Mouse (Mus musculus) limb, embryonic 11.5 days (tissue): ENCODE results near the gene Scamp3. TPM values are rescaled to one million over a fixed set of nuclear protein-coding genes. Genes with fewer than 3 reads are reported as not detected.
A peak's percentile ranks its signal among the peaks of the same experiment; 100 is the strongest.

ENCODE experiments used
- ATAC-seq: fragments of 200-750 bp; cut with Nextera tagmentation; 2 replicates; pipeline ENCODE4 v1.8.0; 2017; ENCODE audit warnings: low read depth; ENCODE audit not compliant: insufficient number of reproducible peaks, low FRiP score, low TSS enrichment
- DNase-seq: peaks from one replicate; pipeline ENCODE4 v3.0.0-alpha.2; 2015; ENCODE audit warnings: low spot score
- H3K27ac ChIP-seq: fragments of 300-500 bp; sonication (generic); replicated peaks from 2 replicates; pipeline ENCODE4 v1.5.1; 2014; ENCODE audit warnings: low read depth, mild to moderate bottlenecking, low read length
- H3K27me3 ChIP-seq: fragments of 300-500 bp; sonication (generic); 2 replicates; pipeline ENCODE4 v1.6.1; 2014; ENCODE audit warnings: mild to moderate bottlenecking, low read length, mixed read lengths; ENCODE audit not compliant: control insufficient read depth, insufficient read depth
- H3K36me3 ChIP-seq: fragments of 300-500 bp; sonication (generic); 2 replicates; pipeline ENCODE4 v1.6.1; 2014; ENCODE audit warnings: mild to moderate bottlenecking, low read length, moderate library complexity, mixed read lengths; ENCODE audit not compliant: control insufficient read depth, insufficient read depth
- H3K4me1 ChIP-seq: fragments of 300-500 bp; sonication (generic); 2 replicates; pipeline ENCODE4 v1.6.1; 2014; ENCODE audit warnings: low read length, mixed read lengths; ENCODE audit not compliant: control insufficient read depth, insufficient read depth
- H3K4me2 ChIP-seq: fragments of 300-500 bp; sonication (generic); 2 replicates; pipeline ENCODE4 v1.6.1; 2014; ENCODE audit warnings: low read depth, mild to moderate bottlenecking, moderate library complexity; ENCODE audit not compliant: severe bottlenecking
- H3K4me3 ChIP-seq: fragments of 300-500 bp; sonication (generic); 2 replicates; pipeline ENCODE4 v1.5.1; 2014; ENCODE audit warnings: low read depth, low read length
- H3K9ac ChIP-seq: fragments of 300-500 bp; sonication (generic); 2 replicates; pipeline ENCODE4 v1.6.1; 2014; ENCODE audit warnings: mild to moderate bottlenecking, low read length
- H3K9me3 ChIP-seq: fragments of 300-500 bp; sonication (generic); 2 replicates; pipeline ENCODE4 v1.6.1; 2016; ENCODE audit warnings: low read length; ENCODE audit not compliant: control insufficient read depth
- WGBS: fragments of 180-500 bp; shearing (Covaris S2); extraction: QIAGEN DNeasy Blood & Tissue Kit; methylation state at CpG from one replicate; pipeline ENCODE4 v1.1.7; 2014; 5-methylcytosine and 5-hydroxymethylcytosine counted together
- polyA plus RNA-seq: library from polyadenylated mRNA; unstranded; fragments of >200 nt; fragmentation: Nextera tagmentation; extraction: Ambion mirVana; gene quantifications from 2 replicates; pipeline ENCODE4 v1.2.1, GENCODE M21; 2014

Gene Scamp3
- polyA plus RNA-seq, 1 experiment from 2014 or later, result 107 TPM

- peaks cover 22% of the 10 kb centered on the region for H3K36me3 ChIP-seq
- no peaks in the 10 kb centered on the region for H3K9me3 ChIP-seq
- DNase-seq, result peak; percentile 89
- peak within 1 kb of the TSS; percentile 96 for H3K4me2 ChIP-seq
- no peaks in the 10 kb centered on the region for H3K27me3 ChIP-seq
- peak within 1 kb of the TSS; percentile 66 for H3K4me3 ChIP-seq
- H3K27ac ChIP-seq, result peak within 1 kb of the TSS; percentile 73
- peak within 1 kb of the TSS; percentile 84 for H3K9ac ChIP-seq
- ATAC-seq, result peak; percentile 91
- 5% methylated on average over 39 of the region's 39 CpGs for WGBS
- peaks cover 30% of the 10 kb centered on the region for H3K4me1 ChIP-seq
Measured at GRCm38 (mm10) chr3:89183058-89183958, 6.0 kb downstream of the Scamp3 start, which contains the start of gene Fam189b. Gene Fam189b, plus strand, starts transcription at chr3:89183143.

- Histone ChIP-seq H3K4me2 (peak overlapping the region; percentile 96), H3K36me3 (peaks cover 22% of the 10 kb centered on the region), H3K27me3 (no peaks in the 10 kb centered on the region), H3K4me3 (peak overlapping the region; percentile 66), H3K9me3 (no peaks in the 10 kb centered on the region), H3K9ac (peak overlapping the region; percentile 84), H3K27ac (no peak overlapping the region; the same call in 1 of the 2 replicates), H3K4me1 (peaks cover 24% of the 10 kb centered on the region)
- DNase-seq, result no peak
- no peak for ATAC-seq
- WGBS, result 73% methylated on average over 6 of the region's 6 CpGs
Measured at GRCm38 (mm10) chr3:89183959-89184315, 6.7 kb downstream of the Scamp3 start.

- peak overlapping the region; percentile 7; the same call in 1 of the 2 replicates for H3K9ac ChIP-seq
- H3K4me1 ChIP-seq, result peaks cover 24% of the 10 kb centered on the region
- H3K27me3 ChIP-seq, result no peaks in the 10 kb centered on the region
- no peak for DNase-seq
- no peak for ATAC-seq
- 58% methylated on average over 23 of the region's 23 CpGs for WGBS
- H3K9me3 ChIP-seq, result no peaks in the 10 kb centered on the region
- H3K27ac ChIP-seq, result no peak overlapping the region
- no peak overlapping the region for H3K4me3 ChIP-seq
- H3K4me2 ChIP-seq, result no peak overlapping the region
- H3K36me3 ChIP-seq, result peaks cover 4% of the 10 kb centered on the region
Measured at GRCm38 (mm10) chr3:89187197-89187596, 9.9 kb downstream of the Scamp3 start.

GRCm38 (mm10) chr3:89187690-89188477 lies 10.6 kb downstream of the Scamp3 start:
- Histone ChIP-seq H3K4me2 (no peak overlapping the region), H3K36me3 (0 out of 2 replicates have a peak, but pooled peaks cover 2% of the 10 kb centered on the region), H3K27me3 (no peaks in the 10 kb centered on the region), H3K9me3 (no peaks in the 10 kb centered on the region), H3K4me3 (no peak overlapping the region), H3K4me1 (peaks cover 22% of the 10 kb centered on the region), H3K9ac (no peak overlapping the region; the same call in 1 of the 2 replicates), H3K27ac (no peak overlapping the region)
- 85% methylated on average over 18 of the region's 18 CpGs for WGBS
- no peak for DNase-seq
- no peak for ATAC-seq

- no peak overlapping the region for H3K4me2 ChIP-seq
- peaks cover 22% of the 10 kb centered on the region for H3K4me1 ChIP-seq
- 0 out of 2 replicates have a peak, but pooled peaks cover 2% of the 10 kb centered on the region for H3K36me3 ChIP-seq
- H3K4me3 ChIP-seq, result no peak overlapping the region
- H3K27me3 ChIP-seq, result no peaks in the 10 kb centered on the region
- no peaks in the 10 kb centered on the region for H3K9me3 ChIP-seq
- H3K9ac ChIP-seq, result no peak overlapping the region; the same call in 1 of the 2 replicates
- H3K27ac ChIP-seq, result no peak overlapping the region
- 75% methylated on average over 12 of the region's 12 CpGs for WGBS
- no peak for ATAC-seq
- DNase-seq, result no peak
Measured at GRCm38 (mm10) chr3:89188478-89188875, 11.2 kb downstream of the Scamp3 start.

- WGBS, result 89% methylated on average over 8 of the region's 8 CpGs
- no peak overlapping the region for H3K4me3 ChIP-seq
- no peak for ATAC-seq
Measured at GRCm38 (mm10) chr3:89190436-89190835, 13.2 kb downstream of the Scamp3 start.

GRCm38 (mm10) chr3:89193351-89193750 lies 16.1 kb downstream of the Scamp3 start:
- no peaks in the 10 kb centered on the region for H3K27me3 ChIP-seq
- H3K4me1 ChIP-seq, result peaks cover 4% of the 10 kb centered on the region
- no peak overlapping the region for H3K27ac ChIP-seq
- no peak overlapping the region for H3K9ac ChIP-seq
- H3K36me3 ChIP-seq, result no peaks in the 10 kb centered on the region
- ATAC-seq (no peak), DNase-seq (no peak)
- H3K9me3 ChIP-seq, result no peaks in the 10 kb centered on the region
- 71% methylated on average over 1 of the region's 1 CpGs for WGBS
- H3K4me2 ChIP-seq, result no peak overlapping the region
- no peak overlapping the region for H3K4me3 ChIP-seq

More at GRCm38 (mm10) chr3:89190436-89190835, 13.2 kb downstream of the Scamp3 start:
- no peaks in the 10 kb centered on the region for H3K9me3 ChIP-seq
- H3K9ac ChIP-seq, result no peak overlapping the region
- no peak overlapping the region for H3K27ac ChIP-seq
- DNase-seq, result no peak
- H3K4me2 ChIP-seq, result no peak overlapping the region
- 0 out of 2 replicates have a peak, but pooled peaks cover 2% of the 10 kb centered on the region for H3K36me3 ChIP-seq
- H3K27me3 ChIP-seq, result no peaks in the 10 kb centered on the region
- peaks cover 3% of the 10 kb centered on the region for H3K4me1 ChIP-seq

- no peaks in the 10 kb centered on the region for H3K9me3 ChIP-seq
- no peak overlapping the region for H3K27ac ChIP-seq
- no peak overlapping the region for H3K9ac ChIP-seq
- no peaks in the 10 kb centered on the region for H3K36me3 ChIP-seq
- WGBS, result 90% methylated on average over 2 of the region's 2 CpGs
- ATAC-seq (no peak), DNase-seq (no peak)
- peaks cover 4% of the 10 kb centered on the region for H3K4me1 ChIP-seq
- no peak overlapping the region for H3K4me3 ChIP-seq
- no peak overlapping the region for H3K4me2 ChIP-seq
- H3K27me3 ChIP-seq, result no peaks in the 10 kb centered on the region
Measured at GRCm38 (mm10) chr3:89193853-89194252, 16.6 kb downstream of the Scamp3 start.
